Mouse (Mus musculus): ENCODE measurements around the gene Wnt9a. TPM values are rescaled to one million over a fixed set of nuclear protein-coding genes. Genes with fewer than 3 reads are reported as not detected.

Gene Wnt9a
- total RNA-seq, 2 experiments from 2014 or later, result 0.80 to 1.1 TPM

Small RNAs within 50 kb of the gene (microRNA-seq; reads per million reads assigned to microRNA genes)
- 0 reads per million in 2 experiments for gene Gm24756 (ENCODE audit: borderline number of aligned reads in 2 of 2)

Other genes with a start within 250 kb of the Wnt9a start
- gene Obscn, start 170.5 kb upstream of the Wnt9a start, total RNA-seq (2021), result 1 to 10 TPM in 1 of 2 experiments, under 1 TPM in 1; 0.99 to 2.4 TPM
- 10 to 100 TPM; 16.3 to 21.7 TPM for gene Iba57, start 143.2 kb upstream of the Wnt9a start, total RNA-seq (2021)
- under 1 TPM; 0.48 to 0.60 TPM for gene Gjc2, start 123.7 kb upstream of the Wnt9a start, total RNA-seq (2021)
- gene Guk1, start 114.7 kb upstream of the Wnt9a start, total RNA-seq (2021), result 10 to 100 TPM; 57.3 to 71.5 TPM
- 10 to 100 TPM; 50.6 to 58.9 TPM for gene Mrpl55, start 104.4 kb upstream of the Wnt9a start, total RNA-seq (2021)
- 10 to 100 TPM; 20.4 to 27.1 TPM for gene 2310033P09Rik, start 98.6 kb upstream of the Wnt9a start, total RNA-seq (2021)
- gene Arf1, start 78.7 kb upstream of the Wnt9a start, total RNA-seq (2021), result 100 to 1,000 TPM; 407 to 488 TPM
- gene Wnt3a, start 16.2 kb upstream of the Wnt9a start, total RNA-seq (2021), result not detected
- gene Prss38, start 68.7 kb downstream of the Wnt9a start, total RNA-seq (2021), result not detected
- gene Jmjd4, start 143.1 kb downstream of the Wnt9a start, total RNA-seq (2021), result 10 to 100 TPM in 1 of 2 experiments, 1 to 10 TPM in 1; 9.7 to 10.7 TPM
- gene Snap47, start 144.3 kb downstream of the Wnt9a start, total RNA-seq (2021), result 10 to 100 TPM; 72.5 to 92.1 TPM
- gene Zfp867, start 165.5 kb downstream of the Wnt9a start, total RNA-seq (2021), result 1 to 10 TPM; 3.7 TPM
- 10 to 100 TPM; 13.7 to 15.5 TPM for gene Zkscan17, start 219.8 kb downstream of the Wnt9a start, total RNA-seq (2021)
- under 1 TPM; 0.96 to 0.99 TPM for gene Nlrp3, start 234.6 kb downstream of the Wnt9a start, total RNA-seq (2021)